Mouse (Mus musculus): ENCODE measurements around the gene Gm45618. TPM values are rescaled to one million over a fixed set of nuclear protein-coding genes. Genes with fewer than 3 reads are reported as not detected.
A peak's percentile ranks its signal among the peaks of the same experiment; 100 is the strongest.

Gm45618 gene
- polyA plus RNA-seq, 1 experiment from 2014 or later: not detected

- DNase-seq (ENCODE audit: low spot score): no peak
- no peaks in the 10 kb centered on the region for H3K9me3 ChIP-seq
- no peak overlapping the region for H3K4me3 ChIP-seq
- H3K27ac ChIP-seq: no peak overlapping the region
- peaks cover 5% of the 10 kb centered on the region for H3K4me1 ChIP-seq (replicated peaks)
- 77% methylated on average over 3 of the region's 3 CpGs for WGBS
- H3K36me3 ChIP-seq: peaks cover 20% of the 10 kb centered on the region
- peaks cover 67% of the 10 kb centered on the region for H3K27me3 ChIP-seq (ENCODE audit: insufficient read depth, poor library complexity, severe bottlenecking)
Observed at GRCm38 (mm10) chr7:142077138-142077537, 43.4 kb downstream of the Gm45618 start.

DNA sequence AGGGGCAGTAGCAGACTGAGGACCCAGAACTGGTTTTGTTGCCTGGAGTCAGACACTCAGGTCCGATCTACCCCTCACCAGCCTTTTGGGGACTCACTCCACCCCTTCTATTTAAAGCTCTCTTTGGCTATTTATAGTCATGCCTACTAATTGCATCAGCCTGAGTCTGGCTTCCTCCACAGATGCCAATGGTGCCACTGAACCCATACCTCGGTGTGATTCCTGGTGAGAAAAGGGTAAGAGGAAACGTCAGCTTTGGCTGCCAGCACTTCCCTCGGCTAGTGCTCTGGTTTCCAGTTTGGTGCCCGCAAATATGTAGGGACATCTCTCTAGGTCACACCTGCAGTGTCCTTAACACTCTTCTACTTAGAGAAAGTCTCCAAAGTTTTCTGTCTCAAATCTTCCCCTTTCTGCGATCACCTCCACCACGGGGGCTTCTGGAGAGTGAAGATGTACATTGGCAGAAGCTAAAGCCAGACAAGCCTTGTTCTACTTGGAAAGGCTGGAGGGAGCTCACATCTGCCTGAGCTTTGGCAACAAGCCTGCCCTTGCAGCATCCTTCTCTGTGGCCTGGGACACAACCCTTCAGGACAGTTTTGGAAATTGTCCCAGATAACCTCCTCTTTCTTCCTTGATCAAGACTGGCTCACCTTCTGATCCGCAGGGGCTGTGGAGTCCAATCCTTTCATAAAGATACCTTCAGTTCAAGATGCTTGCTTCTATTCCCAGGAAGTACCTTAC, 46.2 kb downstream of the Gm45618 start:
- peaks cover 50% of the 10 kb centered on the region for H3K27me3 ChIP-seq (ENCODE audit: insufficient read depth, poor library complexity, severe bottlenecking)
- DNase-seq (ENCODE audit: low spot score): no peak
- H3K4me3 ChIP-seq: no peak overlapping the region
- 72% methylated on average over 8 of the region's 8 CpGs for WGBS
- peaks cover under 1% of the 10 kb centered on the region; the same call in 1 of the 2 replicates for H3K36me3 ChIP-seq
- no peaks in the 10 kb centered on the region for H3K9me3 ChIP-seq
- no peak overlapping the region for H3K27ac ChIP-seq
- peaks cover 7% of the 10 kb centered on the region; the same call in 1 of the 2 replicates for H3K4me1 ChIP-seq (replicated peaks)

DNA sequence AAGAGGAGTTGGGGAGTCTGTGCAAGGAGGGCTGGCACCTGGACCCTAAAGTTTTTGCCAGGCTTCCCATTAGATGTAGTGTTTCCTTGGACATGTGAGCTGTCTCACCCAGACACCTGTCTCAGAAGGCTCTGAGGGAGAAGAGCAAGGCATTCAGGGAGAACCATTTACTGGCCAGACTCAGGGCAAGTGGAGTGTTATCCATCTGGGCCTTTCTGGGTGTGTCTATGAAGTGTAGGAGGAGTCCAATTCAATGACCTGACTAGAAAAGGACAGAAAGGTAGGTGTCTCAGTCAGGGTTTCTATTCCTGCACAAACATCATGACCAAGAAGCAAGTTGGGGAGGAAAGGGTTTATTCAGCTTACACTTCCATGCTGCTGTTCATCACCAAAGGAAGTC, 48.8 kb downstream of the Gm45618 start:
- Histone ChIP-seq H3K36me3 (no peaks in the 10 kb centered on the region), H3K27me3 (ENCODE audit: insufficient read depth, poor library complexity, severe bottlenecking) (peaks cover 31% of the 10 kb centered on the region), H3K4me1 (replicated peaks) (peaks cover 7% of the 10 kb centered on the region; the same call in 1 of the 2 replicates), H3K27ac (no peak overlapping the region), H3K4me3 (no peak overlapping the region), H3K9me3 (no peaks in the 10 kb centered on the region)
- DNase-seq (ENCODE audit: low spot score): no peak

GRCm38 (mm10) chr7:142071212-142071578, 49.3 kb downstream of the Gm45618 start:
- 4% methylated on average over 10 of the region's 10 CpGs for WGBS
- DNase-seq (ENCODE audit: low spot score): no peak
- peak overlapping the region; percentile 18; the same call in 1 of the 2 replicates for H3K4me3 ChIP-seq
- peaks cover 31% of the 10 kb centered on the region for H3K27me3 ChIP-seq (ENCODE audit: insufficient read depth, poor library complexity, severe bottlenecking)
- H3K27ac ChIP-seq: no peak overlapping the region
- H3K9me3 ChIP-seq: no peaks in the 10 kb centered on the region
- peaks cover 7% of the 10 kb centered on the region; the same call in 1 of the 2 replicates for H3K4me1 ChIP-seq (replicated peaks)
- H3K36me3 ChIP-seq: no peaks in the 10 kb centered on the region

DNA sequence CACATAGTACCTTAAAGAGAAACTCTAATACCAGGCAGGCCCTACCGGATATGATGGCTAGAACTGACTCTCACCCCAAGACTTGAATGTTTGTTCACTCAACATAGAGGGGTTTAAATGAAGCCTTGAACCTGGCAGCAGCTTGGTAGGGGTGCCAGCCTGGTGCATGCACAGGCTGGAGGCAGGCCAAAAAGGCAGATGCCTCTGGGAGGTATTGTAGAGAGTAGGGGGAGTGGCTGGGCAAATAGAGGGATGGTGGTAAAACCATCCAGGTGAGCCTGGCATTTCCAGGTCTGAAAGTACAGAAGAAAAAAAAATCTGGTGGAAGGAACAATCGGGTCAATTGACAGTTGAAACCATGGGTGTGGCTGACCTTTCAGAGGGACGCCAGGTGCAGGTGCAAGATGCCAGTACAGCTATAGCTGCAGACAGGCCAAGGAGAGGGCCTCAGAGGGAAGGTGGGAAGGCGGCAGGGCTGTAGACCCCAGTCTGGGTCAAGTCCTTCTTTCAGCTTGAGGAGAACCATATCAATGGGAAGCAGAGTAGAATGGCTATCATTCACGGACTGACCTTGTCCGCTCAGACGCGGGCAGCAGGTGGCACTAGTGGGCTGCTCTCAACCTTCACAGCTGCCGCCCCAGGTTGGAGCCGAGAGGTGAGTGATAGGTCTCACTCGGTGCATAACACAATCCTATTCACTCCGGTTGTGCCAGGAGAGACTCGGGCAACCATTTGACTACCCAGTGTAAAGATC, 49.9 kb downstream of the Gm45618 start:
- DNase-seq (ENCODE audit: low spot score): peak; percentile 64
- no peaks in the 10 kb centered on the region for H3K9me3 ChIP-seq
- peaks cover 7% of the 10 kb centered on the region; the same call in 1 of the 2 replicates for H3K4me1 ChIP-seq (replicated peaks)
- no peak overlapping the region for H3K27ac ChIP-seq
- 12% methylated on average over 13 of the region's 13 CpGs for WGBS
- peaks cover 29% of the 10 kb centered on the region for H3K27me3 ChIP-seq (ENCODE audit: insufficient read depth, poor library complexity, severe bottlenecking)
- peak overlapping the region; percentile 18; the same call in 1 of the 2 replicates for H3K4me3 ChIP-seq
- no peaks in the 10 kb centered on the region for H3K36me3 ChIP-seq

Other genes with a start within 250 kb of the Gm45618 start
- gene Tollip, start 202.2 kb downstream of the Gm45618 start, polyA plus RNA-seq (2016; fragmentation: Nextera tagmentation; extraction: Ambion mirVana): 60.3 and 69.0 TPM in 2 replicates
- gene Brsk2, start 171.0 kb downstream of the Gm45618 start, polyA plus RNA-seq (2016; fragmentation: Nextera tagmentation; extraction: Ambion mirVana): 8.7 and 14.1 TPM in 2 replicates
- gene Mob2, start 59.7 kb downstream of the Gm45618 start, polyA plus RNA-seq (2016; fragmentation: Nextera tagmentation; extraction: Ambion mirVana): 61.4 and 62.4 TPM in 2 replicates
- gene Dusp8, start 24.9 kb downstream of the Gm45618 start, polyA plus RNA-seq (2016; fragmentation: Nextera tagmentation; extraction: Ambion mirVana): 7.8 and 20.1 TPM in 2 replicates
- gene Gm39115, start 15.3 kb upstream of the Gm45618 start, polyA plus RNA-seq (2016; fragmentation: Nextera tagmentation; extraction: Ambion mirVana): not detected in 2 replicates
- not detected in 2 replicates for gene Gm45337, start 23.9 kb upstream of the Gm45618 start, polyA plus RNA-seq (2016; fragmentation: Nextera tagmentation; extraction: Ambion mirVana)
- gene Gm29735, start 36.4 kb upstream of the Gm45618 start, polyA plus RNA-seq (2016; fragmentation: Nextera tagmentation; extraction: Ambion mirVana): not detected in 2 replicates
- not detected in 2 replicates for gene Gm4553, start 45.0 kb upstream of the Gm45618 start, polyA plus RNA-seq (2016; fragmentation: Nextera tagmentation; extraction: Ambion mirVana)
- gene Krtap5-2, start 55.3 kb upstream of the Gm45618 start, polyA plus RNA-seq (2016; fragmentation: Nextera tagmentation; extraction: Ambion mirVana): not detected in 2 replicates
- not detected in 2 replicates for gene Gm10153, start 69.7 kb upstream of the Gm45618 start, polyA plus RNA-seq (2016; fragmentation: Nextera tagmentation; extraction: Ambion mirVana)
- gene Krtap5-3, start 80.6 kb upstream of the Gm45618 start, polyA plus RNA-seq (2016; fragmentation: Nextera tagmentation; extraction: Ambion mirVana): not detected in 2 replicates
- gene Gm7579, start 91.1 kb upstream of the Gm45618 start, polyA plus RNA-seq (2016; fragmentation: Nextera tagmentation; extraction: Ambion mirVana): not detected in 2 replicates
- not detected in 2 replicates for gene Krtap5-5, start 109.2 kb upstream of the Gm45618 start, polyA plus RNA-seq (2016; fragmentation: Nextera tagmentation; extraction: Ambion mirVana)
- not detected in 2 replicates for gene Gm40460, start 120.3 kb upstream of the Gm45618 start, polyA plus RNA-seq (2016; fragmentation: Nextera tagmentation; extraction: Ambion mirVana)
- not detected in 2 replicates for gene Gm2431, start 137.6 kb upstream of the Gm45618 start, polyA plus RNA-seq (2016; fragmentation: Nextera tagmentation; extraction: Ambion mirVana)
- gene Gm4559, start 153.6 kb upstream of the Gm45618 start, polyA plus RNA-seq (2016; fragmentation: Nextera tagmentation; extraction: Ambion mirVana): not detected in 2 replicates
- gene Krtap5-1, start 176.4 kb upstream of the Gm45618 start, polyA plus RNA-seq (2016; fragmentation: Nextera tagmentation; extraction: Ambion mirVana): not detected in 2 replicates
- not detected in 2 replicates for gene Krtap5-4, start 182.8 kb upstream of the Gm45618 start, polyA plus RNA-seq (2016; fragmentation: Nextera tagmentation; extraction: Ambion mirVana)

All from hindbrain, embryonic 10.5 days (tissue).